Mouse (Mus musculus): ENCODE measurements around the gene Rybp.

Gene Rybp

DNA sequence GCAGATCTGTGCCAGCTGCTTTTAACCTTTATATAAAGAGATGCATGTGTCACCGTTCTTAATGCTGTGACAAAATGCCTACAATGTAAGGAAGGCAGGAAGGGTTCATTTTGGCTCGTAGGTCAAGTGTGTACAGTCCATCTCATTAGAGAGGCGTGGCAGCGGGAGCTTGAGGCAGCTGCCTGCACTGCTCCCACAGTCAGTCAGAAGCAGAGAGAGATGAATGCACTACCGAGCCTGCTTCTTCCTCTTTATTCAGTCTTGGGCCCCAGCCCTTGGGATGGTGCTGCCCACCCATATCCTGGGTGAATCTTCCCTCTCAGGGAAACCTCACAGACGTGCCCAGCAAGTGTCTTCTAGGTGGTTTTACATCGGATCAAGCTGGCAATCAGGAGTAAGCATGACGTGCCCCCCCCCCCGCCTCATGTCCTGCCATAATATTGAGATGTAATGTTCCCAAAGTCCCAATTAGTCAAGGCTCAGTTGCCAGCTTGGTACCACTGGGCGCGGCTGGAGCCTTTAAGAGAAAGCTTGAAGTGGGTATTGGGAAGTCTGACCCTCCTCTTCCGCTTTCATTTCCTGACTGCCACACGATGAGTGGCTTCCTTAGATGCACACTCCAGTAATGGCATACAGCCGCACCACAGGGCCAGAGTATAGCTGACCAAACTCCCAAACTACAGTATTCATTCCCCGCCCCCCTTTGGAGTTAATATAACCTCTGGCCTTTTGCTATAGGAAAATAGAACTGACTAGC, 96.3 kb downstream of the Rybp start:
- in situ Hi-C loops (cut with MboI; ENCODE audit: low sequenced_read_pairs): no loop called here

DNA sequence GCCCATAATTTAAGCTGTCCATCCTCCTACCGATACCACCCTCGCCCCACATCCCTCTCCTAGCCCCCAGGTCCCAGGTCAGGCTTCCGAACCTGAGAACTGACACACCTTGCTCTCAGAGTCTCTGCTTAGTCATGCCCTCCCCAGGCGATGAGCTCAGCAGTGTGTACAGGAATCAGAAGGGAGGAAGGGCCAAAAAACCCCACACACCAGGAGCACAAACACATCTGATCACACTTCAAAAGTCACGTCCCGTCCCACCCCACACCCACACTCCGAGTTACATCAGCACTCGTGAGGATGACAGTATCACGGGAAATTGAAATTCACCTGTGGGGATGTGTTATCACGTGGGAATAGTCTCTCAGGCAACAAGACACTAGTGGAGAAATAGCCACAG, 97.0 kb downstream of the Rybp start:
- in situ Hi-C loops (cut with MboI; ENCODE audit: low sequenced_read_pairs): no loop called here

DNA sequence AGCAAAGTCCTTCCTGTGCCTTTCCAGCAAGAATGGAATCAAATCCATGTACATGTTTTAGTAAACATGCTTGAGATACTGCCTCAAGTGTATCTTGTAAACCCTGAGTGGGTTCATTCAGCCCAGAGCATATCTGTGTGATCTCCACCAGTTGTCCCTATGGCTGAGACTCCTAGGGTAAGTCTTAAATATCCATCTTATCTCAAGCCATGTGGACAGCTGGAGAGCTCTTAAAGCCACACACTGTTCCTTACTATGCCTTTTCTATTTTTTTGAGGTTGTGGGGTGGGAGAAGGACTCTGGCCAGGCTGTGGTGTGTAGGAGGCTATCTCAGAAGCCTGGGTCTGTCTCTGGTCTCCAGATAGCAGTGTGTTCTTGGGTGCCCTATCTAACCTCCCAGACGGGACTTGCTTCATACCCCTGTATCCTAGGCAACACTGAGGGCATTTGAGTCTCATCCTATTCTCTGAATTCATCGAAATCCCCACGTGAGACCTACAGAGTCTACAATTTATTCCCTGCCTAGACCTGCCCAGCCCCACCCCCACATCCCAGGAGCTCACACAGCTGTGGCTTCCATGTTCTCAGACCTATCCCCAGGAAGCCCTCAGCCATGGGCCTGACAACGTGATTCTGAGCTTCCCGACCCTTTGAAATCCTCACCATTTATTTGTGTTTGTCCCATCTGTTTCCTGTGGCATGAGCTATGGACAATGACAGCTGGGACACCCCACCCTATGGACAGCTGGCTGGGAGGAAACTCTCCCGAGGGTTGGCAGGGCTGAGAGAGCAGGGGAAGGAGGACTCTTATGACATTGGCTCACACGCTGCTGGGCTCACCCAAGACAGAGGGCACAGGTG, 98.2 kb downstream of the Rybp start:
- in situ Hi-C loops (cut with MboI; ENCODE audit: low sequenced_read_pairs): no loop called here

DNA sequence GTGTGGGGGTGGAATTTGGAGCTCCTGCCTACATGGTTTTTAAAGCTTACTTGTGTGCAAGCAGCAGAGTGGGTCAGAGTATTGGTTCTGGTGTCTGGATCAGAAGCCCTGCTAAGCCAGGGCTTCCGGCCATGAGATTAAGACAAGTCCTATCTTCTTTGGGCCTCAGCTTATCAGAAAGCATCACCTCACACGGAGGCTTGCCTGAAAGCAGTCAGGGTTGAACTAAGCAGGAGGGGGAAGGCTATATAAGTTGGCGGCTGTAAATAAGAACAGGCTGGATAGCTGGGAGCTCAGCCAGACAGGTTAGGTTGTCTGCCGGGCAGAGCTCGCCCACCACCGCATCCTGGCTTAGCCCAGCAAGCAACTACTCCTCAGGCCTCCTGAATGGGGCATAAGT, 99.5 kb downstream of the Rybp start:
- in situ Hi-C loops (cut with MboI; ENCODE audit: low sequenced_read_pairs): no loop called here

DNA sequence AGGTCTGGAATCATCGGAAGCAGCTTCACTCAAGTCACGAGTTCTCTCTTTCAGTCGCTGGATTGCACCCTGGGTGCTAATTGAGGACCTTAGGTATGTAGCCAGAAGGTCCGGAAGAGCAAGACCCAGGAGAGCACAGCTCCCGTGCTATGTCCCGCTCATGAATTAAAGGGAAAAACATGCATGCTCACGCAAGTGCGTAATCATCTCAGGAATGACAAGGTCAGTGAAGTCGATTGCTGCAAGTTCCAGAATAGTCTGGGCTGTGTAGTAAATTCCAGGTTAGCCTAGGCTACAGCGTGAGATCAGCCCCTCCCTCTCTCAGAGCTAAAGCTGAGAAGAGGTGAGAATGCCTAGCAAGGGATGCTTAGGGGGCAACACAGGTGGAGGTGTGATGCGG, 100.5 kb downstream of the Rybp start:
- in situ Hi-C loops (cut with MboI; ENCODE audit: low sequenced_read_pairs): no loop called here

DNA sequence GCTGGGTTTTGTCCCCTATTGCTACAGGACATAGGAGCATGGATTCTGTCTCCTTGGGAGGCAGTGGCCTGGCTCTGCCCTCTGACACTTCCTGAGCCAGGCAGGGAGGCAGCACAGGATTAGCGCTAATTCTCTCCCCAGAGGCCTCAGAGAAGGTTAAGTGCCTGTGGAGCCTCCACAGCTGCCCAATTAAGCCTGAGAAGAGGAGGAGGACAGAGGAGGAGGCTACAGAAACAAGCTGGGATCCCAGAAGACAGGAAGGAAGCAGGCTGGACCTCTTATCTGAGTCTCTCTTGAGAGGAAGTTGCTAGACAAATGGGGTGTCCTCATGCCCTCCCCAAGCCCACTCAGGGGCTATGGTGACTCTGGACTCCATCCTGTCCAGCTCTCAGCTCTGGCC, 101.8 kb downstream of the Rybp start:
- in situ Hi-C loops (cut with MboI; ENCODE audit: low sequenced_read_pairs): no loop called here

DNA sequence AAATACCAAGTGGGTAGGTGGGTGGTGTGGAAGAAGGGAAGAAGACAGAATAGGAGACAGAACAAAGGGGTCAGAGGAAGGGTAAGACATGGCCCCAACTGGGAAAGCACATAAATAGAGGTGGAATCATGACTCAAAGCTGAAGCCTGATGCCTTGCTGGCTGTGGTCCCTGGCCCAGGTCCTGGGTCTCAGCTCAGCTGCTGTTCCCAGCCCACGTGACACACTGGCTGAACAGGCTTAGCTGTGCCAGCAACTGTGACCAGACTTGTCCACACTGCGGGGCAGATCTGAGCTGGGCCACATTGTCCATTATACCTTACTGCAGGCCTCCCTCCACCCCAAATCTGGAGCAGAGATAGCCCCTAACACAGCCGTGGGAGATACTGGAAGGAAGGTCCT, 103.9 kb downstream of the Rybp start:
- in situ Hi-C loops (cut with MboI; ENCODE audit: low sequenced_read_pairs): no loop called here

DNA sequence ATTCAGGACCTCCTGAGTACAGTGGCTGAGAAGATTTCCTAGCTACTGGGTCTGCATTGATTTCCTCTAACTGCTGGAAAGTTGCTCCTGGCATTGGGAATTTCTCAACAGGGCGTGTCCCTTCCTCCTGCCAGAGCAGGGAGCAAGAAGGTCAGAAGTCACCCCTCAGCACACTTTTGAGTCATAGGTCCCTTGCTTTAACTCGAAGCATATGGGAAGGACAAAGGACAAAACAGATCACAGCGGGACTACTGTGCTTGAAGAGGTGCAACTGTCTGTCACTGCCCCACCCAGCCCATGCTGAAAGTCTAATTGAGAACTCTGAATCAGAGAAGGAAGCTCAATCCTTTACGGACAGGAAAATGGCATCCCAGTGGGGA, 106.4 kb downstream of the Rybp start:
- in situ Hi-C loops (cut with MboI; ENCODE audit: low sequenced_read_pairs): no loop called here

DNA sequence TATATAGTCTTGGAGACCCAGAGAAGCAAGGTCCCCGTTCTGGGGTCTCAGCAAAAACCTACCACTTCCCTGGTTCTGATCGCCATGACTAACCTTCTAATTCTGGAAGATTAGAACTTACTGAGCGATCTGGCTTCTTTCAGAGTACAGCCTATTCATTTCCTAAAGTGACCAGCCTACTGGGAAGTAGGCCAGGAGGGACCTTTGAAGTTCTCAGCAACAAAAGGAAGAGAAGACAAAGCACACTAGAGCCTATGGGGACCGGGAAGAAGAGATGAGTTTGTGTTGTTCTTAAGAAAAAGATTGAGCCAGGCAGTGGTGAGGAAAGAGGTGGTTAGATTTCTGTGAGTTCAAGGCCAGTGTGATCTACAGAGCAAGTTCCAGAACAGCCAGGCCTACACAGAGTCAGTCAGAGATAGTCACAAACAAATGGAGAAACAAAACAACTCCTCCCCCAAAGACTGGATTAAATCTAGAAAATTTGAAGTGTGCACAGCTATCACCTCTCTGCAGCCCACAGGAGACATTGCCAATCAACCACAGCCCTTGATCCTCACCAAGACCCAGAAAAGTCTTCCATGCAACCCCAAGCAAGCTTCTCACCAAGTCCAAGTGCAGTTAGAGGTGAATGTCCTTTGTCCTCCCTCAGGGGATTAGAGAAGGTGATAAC, 106.9 kb downstream of the Rybp start:
- in situ Hi-C loops (cut with MboI; ENCODE audit: low sequenced_read_pairs): no loop called here

DNA sequence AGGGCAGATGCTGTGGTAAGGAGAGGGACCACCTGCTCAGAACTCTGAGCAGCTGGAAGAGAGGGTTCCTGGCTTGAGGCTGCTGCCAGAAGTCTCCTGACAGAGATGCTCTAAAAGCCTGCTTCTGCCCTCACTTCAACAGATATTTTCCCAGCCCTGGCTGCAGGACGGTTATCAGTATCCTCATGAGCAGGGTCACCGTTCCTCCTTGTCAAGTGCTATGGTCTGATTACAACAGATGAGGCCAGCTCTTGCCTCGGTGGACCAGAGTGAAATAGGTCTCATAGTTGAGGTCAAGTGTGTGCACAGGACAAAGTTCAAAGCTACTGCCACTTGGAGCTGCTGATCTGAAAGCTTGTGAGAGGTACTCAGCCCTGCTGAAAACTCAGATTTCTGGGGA, 108.5 kb downstream of the Rybp start:
- in situ Hi-C loops (cut with MboI; ENCODE audit: low sequenced_read_pairs): no loop called here
